Mouse (Mus musculus) B cell, adult (primary cell): ENCODE results near the gene 1700008P02Rik. TPM values are rescaled to one million over a fixed set of nuclear protein-coding genes. Genes with fewer than 3 reads are reported as not detected.

ENCODE experiments used
- total RNA-seq: library from RNA; stranded (reverse); gene quantifications from 4 replicates; pipeline ENCODE4 v1.2.4, GENCODE M21; 2023; ENCODE audit not compliant: inconsistent age

Gene 1700008P02Rik
- not detected in 4 replicates for total RNA-seq

GRCm38 (mm10) chr3:6620343-6620742 lies at the start of gene 1700008P02Rik:
1700008P02Rik (minus strand) TSS chr3:6620443.

